Mouse (Mus musculus) forebrain, embryonic 16.5 days (tissue): Measurements from ENCODE around the gene Txk. TPM values are rescaled to one million over a fixed set of nuclear protein-coding genes. Genes with fewer than 3 reads are reported as not detected.
A peak's percentile ranks its signal among the peaks of the same experiment; 100 is the strongest.

Experiments used
- ATAC-seq: fragments of 200-750 bp; cut with Nextera tagmentation; 2 replicates; pipeline ENCODE4 v1.8.0; 2017; ENCODE audit warnings: mild to moderate bottlenecking, moderate library complexity
- H3K27ac ChIP-seq: fragments of 300-500 bp; sonication (generic); 2 replicates; pipeline ENCODE4 v1.5.1; 2014; ENCODE audit warnings: low read length, control low read depth
- H3K27me3 ChIP-seq: fragments of 300-500 bp; sonication (generic); replicated peaks from 2 replicates; pipeline ENCODE4 v1.6.1; 2014; ENCODE audit warnings: low read length; ENCODE audit not compliant: control insufficient read depth, insufficient read depth
- H3K36me3 ChIP-seq: fragments of 300-500 bp; sonication (generic); 2 replicates; pipeline ENCODE4 v1.6.1; 2014; ENCODE audit not compliant: control insufficient read depth, insufficient read depth
- H3K4me1 ChIP-seq: fragments of 300-500 bp; sonication (generic); replicated peaks from 2 replicates; pipeline ENCODE4 v1.6.1; 2014; ENCODE audit warnings: low read length; ENCODE audit not compliant: control insufficient read depth, insufficient read depth
- H3K4me2 ChIP-seq: fragments of 300-500 bp; sonication (generic); 2 replicates; pipeline ENCODE4 v1.6.1; 2014; ENCODE audit warnings: mild to moderate bottlenecking, low read length, control low read depth
- H3K4me3 ChIP-seq: fragments of 300-500 bp; sonication (generic); replicated peaks from 2 replicates; pipeline ENCODE4 v1.5.1; 2014; ENCODE audit warnings: mild to moderate bottlenecking, low read length, control low read depth
- H3K9ac ChIP-seq: fragments of 300-500 bp; sonication (generic); replicated peaks from 2 replicates; pipeline ENCODE4 v1.6.1; 2014; ENCODE audit warnings: low read depth, low read length, control low read depth
- H3K9me3 ChIP-seq: fragments of 300-500 bp; sonication (generic); 2 replicates; pipeline ENCODE4 v1.6.1; 2016; ENCODE audit warnings: low read length; ENCODE audit not compliant: control insufficient read depth
- WGBS: fragments of 180-500 bp; shearing (Covaris S2); extraction: QIAGEN DNeasy Blood & Tissue Kit; methylation state at CpG from one replicate; pipeline ENCODE4 v1.1.7; 2014; 5-methylcytosine and 5-hydroxymethylcytosine counted together
- polyA plus RNA-seq: library from polyadenylated mRNA; unstranded; fragments of >200 nt; fragmentation: Nextera tagmentation; extraction: Ambion mirVana; gene quantifications from 2 replicates; pipeline ENCODE4 v1.2.1, GENCODE M21; 2015

The Txk gene
- polyA plus RNA-seq, 1 experiment from 2014 or later: 0.13 TPM

- no peaks in the 10 kb centered on the region; the same call in 1 of the 2 replicates for H3K27me3 ChIP-seq
- H3K4me1 ChIP-seq: no peaks in the 10 kb centered on the region
- no peak overlapping the region for H3K27ac ChIP-seq
- no peaks in the 10 kb centered on the region for H3K9me3 ChIP-seq
- ATAC-seq: no peak
- H3K4me2 ChIP-seq: no peak overlapping the region
- H3K36me3 ChIP-seq: no peaks in the 10 kb centered on the region
- no peak overlapping the region for H3K4me3 ChIP-seq
- no peak overlapping the region for H3K9ac ChIP-seq
- 90% methylated on average over 6 of the region's 6 CpGs for WGBS
These were observed 91.4 kb downstream of the Txk start for GRCm38 (mm10) chr5:72661051-72661781.

DNA sequence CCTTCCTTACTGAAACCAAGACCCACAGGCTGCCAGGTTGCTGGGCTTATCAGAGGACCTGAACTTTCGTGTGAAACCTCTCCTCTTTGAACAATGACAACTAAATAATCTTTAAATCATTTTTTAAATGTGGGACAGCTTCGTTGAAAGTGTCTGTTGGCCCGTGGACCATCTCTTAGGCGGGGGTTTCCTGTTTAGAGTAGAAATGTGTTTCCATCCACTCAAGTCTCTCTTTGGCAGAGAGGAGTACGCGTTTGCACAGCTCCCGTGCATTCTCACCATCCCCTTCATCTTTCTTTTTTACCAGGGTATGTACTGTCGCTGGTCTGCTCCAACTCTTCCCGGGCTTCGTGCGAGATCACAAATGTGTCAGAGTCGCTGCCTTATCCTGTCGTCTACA is 94.2 kb downstream of the Txk start:
- no peaks in the 10 kb centered on the region for H3K36me3 ChIP-seq
- no peak overlapping the region for H3K4me3 ChIP-seq
- no peaks in the 10 kb centered on the region for H3K9me3 ChIP-seq
- no peaks in the 10 kb centered on the region for H3K4me1 ChIP-seq
- 89% methylated on average over 13 of the region's 13 CpGs for WGBS
- no peak overlapping the region for H3K27ac ChIP-seq
- H3K4me2 ChIP-seq: no peak overlapping the region
- ATAC-seq: no peak
- H3K27me3 ChIP-seq: no peaks in the 10 kb centered on the region; the same call in 1 of the 2 replicates
- no peak overlapping the region for H3K9ac ChIP-seq

DNA sequence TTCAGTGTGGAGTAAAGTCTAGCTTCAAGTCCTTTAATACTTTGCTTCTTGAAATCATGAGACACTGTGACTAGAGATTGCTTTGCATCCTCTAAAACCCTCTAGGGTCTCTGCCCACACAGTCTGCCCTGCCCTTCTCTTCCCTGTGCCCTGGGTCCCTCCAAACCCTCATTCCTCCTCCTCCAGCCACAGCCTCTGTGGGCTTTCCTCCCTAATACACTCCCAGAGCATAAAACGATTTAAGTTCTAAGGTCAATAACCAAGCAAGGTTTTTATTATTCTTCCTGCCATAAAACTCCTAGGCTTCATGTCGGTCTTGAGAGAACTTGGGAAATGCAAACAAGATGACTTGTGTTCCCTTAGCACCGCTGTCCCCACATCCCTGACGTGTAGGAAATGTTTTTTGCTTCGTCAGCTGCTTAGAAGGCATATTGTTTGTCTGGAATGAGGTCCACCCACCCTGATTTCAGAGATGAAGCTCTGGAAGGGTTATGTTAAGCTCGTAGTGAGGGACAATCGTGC is 96.2 kb downstream of the Txk start:
- no peaks in the 10 kb centered on the region; the same call in 1 of the 2 replicates for H3K27me3 ChIP-seq
- no peak overlapping the region for H3K27ac ChIP-seq
- whole genome bisulfite sequencing: 64% methylated on average over 7 of the region's 7 CpGs
- no peak for ATAC-seq
- no peaks in the 10 kb centered on the region for H3K9me3 ChIP-seq
- no peak overlapping the region for H3K4me2 ChIP-seq
- H3K36me3 ChIP-seq: no peaks in the 10 kb centered on the region
- no peak overlapping the region for H3K9ac ChIP-seq
- no peaks in the 10 kb centered on the region for H3K4me1 ChIP-seq
- no peak overlapping the region for H3K4me3 ChIP-seq

GRCm38 (mm10) chr5:72653068-72653674 is 99.4 kb downstream of the Txk start:
- peak; percentile 68 for ATAC-seq
- 51% methylated on average over 10 of the region's 10 CpGs for WGBS
- no peak overlapping the region for H3K9ac ChIP-seq
- no peak overlapping the region for H3K4me3 ChIP-seq
- no peak overlapping the region for H3K27ac ChIP-seq
- H3K27me3 ChIP-seq: peaks cover 9% of the 10 kb centered on the region
- H3K9me3 ChIP-seq: no peaks in the 10 kb centered on the region
- no peak overlapping the region for H3K4me2 ChIP-seq
- no peaks in the 10 kb centered on the region; the same call in 1 of the 2 replicates for H3K4me1 ChIP-seq
- H3K36me3 ChIP-seq: no peaks in the 10 kb centered on the region

DNA sequence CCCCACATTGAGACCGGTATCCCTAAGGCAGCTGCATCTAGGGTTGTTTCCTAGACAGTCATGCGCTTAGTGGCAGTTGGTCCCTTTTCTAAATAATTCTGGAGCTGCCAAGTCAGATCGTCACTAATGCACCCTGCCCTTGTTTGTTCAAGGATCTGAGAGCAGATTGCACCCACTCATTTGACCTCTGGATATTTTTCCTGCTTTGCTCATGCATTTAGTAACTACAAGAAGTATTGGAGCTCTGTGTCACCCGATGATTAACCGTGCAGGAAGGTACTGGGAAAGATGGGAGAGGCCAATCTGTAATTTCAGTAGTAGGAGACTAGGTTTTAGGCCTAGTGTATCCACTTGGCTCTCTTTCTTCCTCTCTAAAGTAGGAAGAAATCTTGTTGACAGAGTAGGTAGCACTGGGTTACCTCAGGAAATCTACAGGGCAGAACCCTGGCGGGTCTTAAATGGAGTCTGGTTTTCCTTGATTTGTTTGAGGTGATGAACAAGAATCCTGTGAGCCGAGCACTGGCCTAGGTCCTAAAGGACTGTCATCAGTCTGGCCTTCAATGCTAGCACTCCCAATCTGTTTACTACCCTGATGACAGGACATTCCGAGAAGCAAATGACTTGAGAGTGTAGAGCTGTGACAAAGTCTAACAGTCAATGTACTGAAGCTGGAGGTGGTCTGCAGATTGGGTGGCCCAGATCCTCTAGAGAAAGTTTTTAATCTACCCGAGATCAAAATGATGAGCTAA is 103.4 kb downstream of the Txk start:
- WGBS: 89% methylated on average over 9 of the region's 9 CpGs
- Histone ChIP-seq H3K4me2 (no peak overlapping the region), H3K36me3 (no peaks in the 10 kb centered on the region), H3K9ac (no peak overlapping the region), H3K27me3 (peaks cover 18% of the 10 kb centered on the region), H3K27ac (no peak overlapping the region), H3K4me3 (no peak overlapping the region), H3K9me3 (no peaks in the 10 kb centered on the region), H3K4me1 (peaks cover 13% of the 10 kb centered on the region)
- no peak for ATAC-seq

DNA sequence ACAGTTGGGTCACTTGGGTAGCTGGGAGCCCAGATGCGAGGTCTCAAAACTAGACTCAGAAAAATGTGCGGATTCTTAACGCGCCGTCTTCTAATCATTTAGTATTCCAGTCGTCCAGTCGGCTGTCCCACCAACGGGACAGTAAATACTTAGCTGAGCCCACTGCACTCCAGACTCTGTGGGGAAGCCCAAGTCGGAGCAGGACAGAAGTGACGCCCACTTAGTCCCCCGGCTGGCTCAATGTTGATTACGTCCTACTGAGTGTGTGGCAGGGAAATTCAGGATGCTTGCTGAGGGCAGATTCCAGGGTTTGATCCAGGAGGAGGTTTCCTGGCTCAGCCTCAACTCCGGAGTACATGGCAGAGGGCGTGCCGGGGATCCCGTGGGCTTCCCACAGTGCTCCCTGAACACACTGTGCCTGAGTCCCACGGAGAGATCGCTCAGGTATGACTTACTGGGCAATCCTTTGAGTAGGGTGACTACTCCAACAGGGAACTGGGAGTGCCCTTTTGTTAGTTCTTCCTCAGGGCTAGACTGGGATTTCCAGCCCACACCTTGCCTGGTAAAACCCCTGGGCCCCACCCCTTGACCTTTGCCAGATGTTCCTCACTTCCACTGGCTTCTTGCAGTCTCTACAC is 104.5 kb downstream of the Txk start:
- Histone ChIP-seq H3K27ac (no peak overlapping the region), H3K9ac (peak overlapping the region; percentile 26; the same call in 1 of the 2 replicates), H3K9me3 (no peaks in the 10 kb centered on the region), H3K4me3 (peak overlapping the region; percentile 54), H3K4me2 (peak overlapping the region; percentile 97), H3K27me3 (peaks cover 18% of the 10 kb centered on the region), H3K36me3 (no peaks in the 10 kb centered on the region), H3K4me1 (peaks cover 13% of the 10 kb centered on the region)
- ATAC-seq: peak; percentile 64
- 6% methylated on average over 18 of the region's 18 CpGs for WGBS

DNA sequence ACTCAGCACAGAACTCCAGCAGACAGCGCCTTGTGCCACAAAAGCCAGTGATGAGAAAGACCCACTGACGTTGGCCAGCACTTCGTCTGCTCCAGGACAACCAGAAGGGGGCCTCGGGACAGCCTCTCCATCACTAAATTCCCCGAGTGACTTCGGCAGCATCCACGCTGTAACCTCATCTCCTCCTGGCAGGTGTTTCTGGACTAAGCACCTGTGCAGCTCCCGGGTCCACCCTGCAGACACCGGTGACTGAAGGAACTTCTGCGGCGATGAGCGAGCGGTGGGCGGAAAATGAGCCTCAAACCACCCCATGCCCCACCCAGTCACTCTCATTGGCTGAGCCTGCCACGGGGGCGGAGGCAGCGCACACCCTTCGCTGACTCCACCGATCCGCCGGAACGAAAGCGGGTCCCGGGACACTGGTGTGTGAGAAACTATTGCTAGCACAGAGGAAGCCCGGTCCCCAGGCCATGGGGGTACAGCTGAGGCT is 105.1 kb downstream of the Txk start, which contains the start of gene Nipal1:
Nipal1 (plus strand) TSS at position 378 of the 490 bp plus-strand sequence.
- H3K4me1 ChIP-seq: peaks cover 13% of the 10 kb centered on the region
- H3K9me3 ChIP-seq: no peaks in the 10 kb centered on the region
- H3K27ac ChIP-seq: no peak within 1 kb of the TSS
- H3K4me2 ChIP-seq: peak within 1 kb of the TSS; percentile 97
- WGBS: 1% methylated on average over 25 of the region's 25 CpGs
- H3K9ac ChIP-seq: peak within 1 kb of the TSS; percentile 26; the same call in 1 of the 2 replicates
- peak; percentile 96 for ATAC-seq
- peaks cover 18% of the 10 kb centered on the region for H3K27me3 ChIP-seq
- H3K36me3 ChIP-seq: no peaks in the 10 kb centered on the region
- peak within 1 kb of the TSS; percentile 54 for H3K4me3 ChIP-seq

DNA sequence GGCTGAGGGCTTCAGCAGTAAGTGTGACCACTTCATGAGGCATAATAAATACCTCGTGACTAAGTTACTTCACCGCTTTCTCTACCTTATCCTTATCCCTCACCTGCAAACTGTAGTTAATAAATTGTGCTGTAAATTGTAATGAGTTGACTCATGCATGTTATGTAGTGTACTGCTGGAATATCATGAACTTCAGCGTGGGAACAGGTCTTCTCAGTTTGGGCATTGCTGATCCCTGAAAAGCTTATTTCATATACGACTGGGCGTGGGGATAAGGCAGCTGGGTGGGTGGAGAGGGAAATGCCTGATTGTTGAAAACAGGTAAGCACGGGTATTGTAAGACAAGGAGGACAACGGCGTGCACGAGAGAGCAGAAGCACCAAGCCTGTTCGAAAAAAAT is 105.6 kb downstream of the Txk start:
- ATAC-seq: no peak; the same call in 1 of the 2 replicates

More for the DNA sequence above, 105.6 kb downstream of the Txk start:
- H3K9ac ChIP-seq: peak overlapping the region; percentile 26; the same call in 1 of the 2 replicates
- peak overlapping the region; percentile 97 for H3K4me2 ChIP-seq
- no peaks in the 10 kb centered on the region for H3K9me3 ChIP-seq
- peaks cover 13% of the 10 kb centered on the region for H3K4me1 ChIP-seq
- 26% methylated on average over 10 of the region's 10 CpGs for WGBS
- peak overlapping the region; percentile 54 for H3K4me3 ChIP-seq
- no peak overlapping the region for H3K27ac ChIP-seq
- H3K27me3 ChIP-seq: peaks cover 18% of the 10 kb centered on the region
- no peaks in the 10 kb centered on the region for H3K36me3 ChIP-seq
